Mouse (Mus musculus) c-Kit-positive CD71-positive TER-119-negative erythroid progenitor cells, embryonic 14.5 days (primary cell): ENCODE data around the gene Slc4a1.

Source experiments
- DNase-seq: peaks from one replicate; pipeline ENCODE4 v3.0.0-alpha.2; 2013; ENCODE audit warnings: low read depth

The Slc4a1 gene

DNA sequence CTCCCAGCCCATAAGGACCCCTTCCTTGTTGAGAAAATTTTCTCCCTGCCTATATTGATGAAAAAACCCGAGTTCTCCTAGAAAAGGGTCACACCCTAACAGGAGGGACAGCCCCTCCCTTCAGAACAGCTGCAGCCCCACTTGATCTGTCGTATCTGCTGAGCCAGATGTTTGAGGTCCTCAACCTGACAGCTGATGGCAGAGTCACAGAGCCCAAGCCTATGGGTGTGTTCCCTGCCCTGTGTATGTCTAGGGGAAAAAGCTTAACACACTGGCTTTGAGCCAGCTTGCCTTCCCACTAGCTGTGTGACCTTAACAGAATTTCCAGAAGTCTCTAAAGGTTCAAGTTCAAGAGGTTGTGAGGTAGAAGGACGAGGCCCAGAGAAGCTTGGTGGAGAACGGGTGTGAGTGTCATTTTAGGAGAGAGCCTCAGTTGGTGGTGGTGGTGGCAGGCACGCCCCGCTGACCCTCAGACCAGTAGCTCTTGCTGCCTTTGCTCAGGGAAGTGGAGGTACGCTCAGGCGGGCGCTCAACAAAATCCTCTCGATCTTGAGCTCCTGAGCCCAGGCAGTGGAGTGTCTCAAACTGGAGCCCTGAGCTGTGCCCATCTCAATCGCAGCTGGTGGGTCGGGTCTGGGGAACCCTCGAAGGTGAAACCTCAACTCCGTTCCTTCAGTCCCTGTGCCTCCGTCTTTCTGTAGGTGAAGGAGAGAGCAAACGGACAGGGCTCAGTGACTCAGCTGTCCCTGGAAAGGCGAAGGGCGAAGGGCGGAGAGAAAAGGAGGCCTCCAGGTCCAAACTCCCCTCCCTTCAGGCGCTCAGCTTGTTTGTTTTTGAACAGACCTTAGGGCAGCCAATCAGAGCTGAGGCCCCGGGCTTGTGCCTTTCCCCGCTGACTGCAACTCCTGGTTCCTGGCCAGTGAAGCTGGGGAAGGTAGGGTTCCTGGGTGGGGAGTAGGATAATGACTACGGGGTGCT is 9.5 kb upstream of the Slc4a1 start:
- DNase-seq, result peak; percentile 92

DNA sequence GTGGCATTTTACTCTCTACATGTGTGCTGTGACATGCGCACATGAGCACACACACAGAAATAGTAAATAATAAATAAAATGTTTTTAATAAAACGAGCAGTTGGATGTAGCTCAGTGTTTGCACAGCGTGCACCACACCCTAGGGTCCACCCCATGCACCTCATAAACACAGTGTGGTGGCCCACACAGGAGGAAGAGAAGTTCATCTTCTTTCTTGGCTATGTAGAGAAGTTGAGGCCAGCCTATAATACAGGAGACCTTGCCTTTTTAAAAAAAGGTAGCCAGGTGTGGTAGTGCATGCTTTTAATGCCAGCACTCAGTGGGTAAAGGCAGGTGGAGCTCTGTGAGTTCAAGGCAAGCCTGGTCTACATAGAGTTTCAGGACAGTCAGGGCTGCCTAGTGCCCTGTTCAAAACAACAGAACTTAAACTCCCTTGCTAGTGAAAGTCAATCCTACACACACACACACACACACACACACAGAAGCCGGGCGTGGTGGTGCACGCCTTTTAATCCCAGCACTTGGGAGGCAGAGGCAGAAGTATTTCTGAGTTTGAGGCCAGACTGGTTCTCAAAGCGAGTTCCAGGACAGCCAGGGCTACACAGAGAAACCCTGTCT is 8.2 kb upstream of the Slc4a1 start:
- DNase-seq, result no peak

DNA sequence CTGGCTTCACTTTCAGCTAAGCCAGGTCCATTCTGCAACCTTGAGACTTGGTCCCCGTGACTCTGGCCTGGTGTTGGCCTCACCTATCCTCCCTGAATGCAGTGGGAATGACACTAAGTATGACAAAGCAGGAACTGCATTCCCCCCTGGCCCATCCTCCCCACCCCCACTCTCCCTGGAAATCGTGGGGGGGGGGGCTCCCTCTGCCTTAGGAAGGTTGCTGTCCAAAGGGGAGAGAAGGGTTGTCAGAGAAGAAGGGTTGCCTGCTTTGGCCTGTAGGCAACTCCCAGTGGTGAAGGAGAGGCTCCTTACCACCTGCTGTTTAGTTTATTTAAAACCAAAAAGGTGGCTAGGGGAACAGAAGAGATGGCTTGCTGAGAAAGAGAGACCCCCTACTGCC is 7.6 kb upstream of the Slc4a1 start:
- DNase-seq, result no peak

DNA sequence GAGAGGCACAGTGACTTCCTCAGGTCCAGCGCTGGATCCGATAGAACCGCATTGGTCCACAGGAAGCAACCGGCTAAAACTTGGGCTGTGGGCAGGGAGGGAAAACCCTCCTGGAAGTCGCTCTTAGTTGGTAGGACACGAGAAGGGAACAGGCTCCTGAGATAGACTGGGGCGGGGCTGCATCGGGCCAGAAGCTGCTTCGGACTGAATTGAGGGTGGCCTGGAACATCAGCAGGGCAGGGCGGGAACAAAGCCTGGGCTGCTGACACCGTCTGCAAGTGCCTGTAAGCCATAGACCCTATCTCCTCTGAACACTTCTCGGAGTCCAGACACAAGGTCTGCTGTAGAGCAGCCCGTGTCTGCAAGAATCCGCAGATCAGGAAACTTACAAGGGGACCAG is 6.9 kb upstream of the Slc4a1 start:
- no peak for DNase-seq

DNA sequence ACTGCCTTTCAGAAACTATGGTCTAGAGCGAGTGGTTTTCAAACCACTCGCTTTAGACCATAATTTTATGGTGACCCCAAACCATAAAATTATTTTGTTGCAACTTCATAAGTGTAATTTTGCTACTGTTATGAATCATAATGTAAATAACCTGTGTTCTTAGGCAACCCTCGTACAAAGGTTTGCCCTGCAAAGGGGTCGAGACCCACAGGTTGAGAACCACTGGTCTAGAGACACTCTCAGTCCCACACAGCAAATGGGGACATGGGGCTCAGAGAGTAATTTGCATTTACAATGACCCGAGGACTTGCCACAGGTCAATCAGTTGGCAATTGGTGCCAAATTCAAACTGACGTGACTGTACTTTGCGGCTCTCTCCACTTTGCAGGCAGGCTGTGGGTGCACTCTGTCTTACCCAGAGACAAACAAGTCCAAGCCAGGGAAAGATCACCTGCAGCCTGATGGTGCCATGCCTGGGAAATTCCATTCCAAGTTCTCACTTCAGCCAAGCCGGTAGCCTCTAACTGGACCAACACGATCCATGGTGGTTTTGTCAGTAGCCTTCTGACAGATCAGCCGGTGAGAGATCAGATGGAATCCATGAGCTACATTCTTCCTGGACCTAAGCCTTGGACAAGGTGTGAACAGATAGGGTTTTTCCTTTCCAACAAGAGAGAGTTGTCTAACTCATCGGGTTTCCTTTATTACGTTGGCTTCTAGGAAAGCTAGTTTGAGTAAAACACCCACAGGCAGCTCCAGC is 6.1 kb upstream of the Slc4a1 start:
- DNase-seq, result no peak

DNA sequence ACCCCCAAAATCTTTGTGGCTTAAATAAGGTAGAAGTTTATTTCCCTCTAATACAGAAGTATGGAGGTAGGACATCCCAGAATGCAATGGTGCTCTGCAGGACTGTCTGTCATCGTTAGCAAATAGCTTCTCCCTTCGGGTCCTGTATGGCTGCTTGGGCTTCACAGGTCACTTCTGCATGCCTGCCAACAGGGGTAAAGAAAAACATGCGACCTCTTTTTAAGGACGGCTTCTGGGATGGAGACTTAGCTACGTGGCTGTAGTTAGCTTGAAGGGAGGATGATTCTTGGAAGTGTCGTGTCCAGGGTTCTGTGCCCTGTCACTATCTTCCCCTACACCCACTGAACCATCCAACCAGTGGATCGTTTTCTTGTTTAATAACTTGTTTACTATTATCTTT is 4.3 kb upstream of the Slc4a1 start:
- DNase-seq, result no peak

DNA sequence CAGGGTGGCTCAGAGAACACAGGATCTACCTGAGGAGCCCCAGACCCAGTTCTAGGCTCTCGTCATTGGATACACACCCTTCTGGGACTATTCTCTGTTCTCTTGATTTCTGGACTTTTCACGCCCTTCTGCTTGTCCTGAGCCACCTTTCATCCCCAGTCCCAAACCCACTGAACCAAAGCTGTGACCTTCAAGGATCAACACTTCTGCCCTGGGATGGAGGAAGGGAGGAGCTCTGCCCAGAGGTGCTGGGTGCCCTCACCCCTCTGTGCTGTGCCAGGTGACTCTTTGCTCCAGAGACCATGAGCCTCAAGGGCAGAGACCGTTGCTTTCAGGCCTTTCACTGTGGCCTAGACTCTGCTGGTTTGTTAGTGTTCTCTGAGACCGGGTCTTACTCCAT is 3.3 kb upstream of the Slc4a1 start:
- DNase-seq, result no peak

DNA sequence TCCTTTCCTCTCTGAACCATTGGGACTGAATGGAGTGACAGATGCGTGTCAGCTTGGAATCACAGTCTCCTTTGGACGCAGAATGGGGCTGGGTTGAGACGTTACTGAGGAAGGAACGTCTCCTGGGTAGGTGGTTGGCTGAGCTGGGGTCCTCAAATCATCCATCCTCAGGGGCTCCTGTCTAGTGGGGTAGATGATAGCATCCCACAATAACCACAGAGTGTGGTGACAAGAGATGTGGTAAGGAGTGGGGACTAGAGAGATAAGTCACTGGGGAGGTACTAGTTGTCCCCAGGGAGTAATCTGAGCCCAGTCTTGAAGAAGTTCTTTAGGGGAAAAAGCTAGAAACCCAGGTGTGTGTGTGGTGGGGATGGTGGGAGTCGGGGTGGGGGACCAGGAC is 2.3 kb upstream of the Slc4a1 start:
- DNase-seq, result no peak

DNA sequence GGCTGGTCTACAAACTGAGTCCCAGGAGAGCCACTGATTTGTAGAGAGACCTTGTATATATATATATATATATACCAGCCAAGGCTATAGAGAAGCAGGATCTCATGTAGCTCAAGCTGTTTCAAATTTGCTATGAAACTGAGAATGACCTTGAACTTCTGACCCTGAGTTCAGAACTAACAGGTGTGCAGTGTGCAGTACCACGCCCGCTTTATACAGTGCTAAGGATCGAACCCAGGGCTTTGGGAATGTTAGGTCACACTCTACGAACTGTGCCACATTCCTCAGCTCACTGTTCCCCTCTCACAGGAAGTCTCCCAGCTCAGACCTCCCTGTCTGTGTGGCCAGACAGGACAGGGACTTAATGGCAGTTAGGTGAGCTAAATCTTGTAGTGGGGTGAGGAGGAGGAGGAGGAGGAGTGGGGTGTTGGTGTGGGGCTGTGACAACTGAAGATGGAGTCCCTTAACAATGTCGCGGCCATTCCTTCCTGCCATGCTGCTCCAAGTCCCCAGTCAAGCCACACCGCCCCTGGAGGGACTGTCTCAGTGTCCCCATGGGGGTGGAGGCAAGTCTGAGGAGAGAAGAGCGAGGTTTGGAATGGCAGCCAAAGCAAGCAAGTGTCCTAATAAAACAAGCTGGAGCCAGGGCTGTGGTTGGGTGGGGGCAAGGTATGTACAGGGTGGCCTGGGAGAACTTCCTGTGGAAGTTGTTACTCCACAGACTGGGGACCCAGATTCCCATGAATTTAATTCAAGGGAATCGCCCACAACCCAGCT is 1.7 kb upstream of the Slc4a1 start:
- DNase-seq, result no peak

DNA sequence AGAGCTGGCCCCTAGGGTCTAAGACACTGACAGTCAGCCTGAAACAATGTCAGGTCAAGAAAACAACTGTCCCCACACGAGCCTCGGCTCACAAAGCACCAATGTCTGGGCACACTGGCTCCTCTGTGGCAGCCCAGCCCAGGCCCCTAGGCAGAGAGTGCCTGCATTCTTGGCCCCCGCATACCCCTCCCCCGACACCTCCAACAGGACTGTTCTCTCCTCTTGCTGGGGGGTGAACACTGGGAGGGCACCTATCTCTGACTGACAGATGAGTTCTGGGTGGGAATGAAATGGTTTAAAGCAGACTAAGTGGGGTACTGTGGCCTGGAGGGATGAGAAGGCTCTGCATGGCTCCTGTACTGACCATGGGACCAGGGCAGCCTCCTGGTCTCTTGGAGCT is 304 bp downstream of the Slc4a1 start:
- DNase-seq, result no peak

DNA sequence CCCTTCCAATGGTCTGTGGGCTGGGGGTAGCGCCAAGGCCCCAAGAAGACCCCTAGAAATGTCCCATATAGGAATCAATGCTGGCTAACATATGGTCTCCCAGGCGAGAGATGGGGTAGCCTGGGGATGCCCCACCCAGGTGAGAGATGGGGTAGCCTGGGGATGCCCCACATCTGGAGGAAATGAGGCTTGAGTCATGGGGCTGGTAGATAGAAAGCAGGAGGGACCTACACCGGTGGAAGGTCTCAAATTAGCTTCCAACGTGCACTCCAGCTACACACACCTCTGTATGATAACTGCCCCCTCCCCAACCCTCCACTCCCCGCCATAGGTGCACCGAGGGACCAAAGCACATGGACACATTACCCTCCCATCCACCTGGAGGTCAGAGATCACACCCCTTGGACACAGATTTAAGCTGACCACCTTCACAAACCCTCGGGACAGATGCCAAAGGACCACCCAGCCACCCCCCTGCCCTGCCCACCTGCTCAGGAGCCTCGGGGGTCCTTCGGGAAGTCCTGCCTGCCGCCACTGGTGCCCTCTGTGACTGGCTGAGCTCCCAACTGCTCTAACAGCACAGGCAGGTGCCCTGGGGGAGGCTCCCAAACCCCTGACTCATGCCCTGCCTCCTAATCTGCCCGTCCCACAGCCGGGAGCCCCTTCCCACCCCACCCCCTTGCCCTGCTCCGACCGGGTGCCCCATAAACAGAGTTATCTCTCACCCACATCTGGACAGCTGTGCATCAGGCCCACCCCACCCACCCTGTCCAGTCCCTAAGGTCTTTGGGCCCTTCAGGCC is 1.2 kb downstream of the Slc4a1 start:
- peak; percentile 62 for DNase-seq

DNA sequence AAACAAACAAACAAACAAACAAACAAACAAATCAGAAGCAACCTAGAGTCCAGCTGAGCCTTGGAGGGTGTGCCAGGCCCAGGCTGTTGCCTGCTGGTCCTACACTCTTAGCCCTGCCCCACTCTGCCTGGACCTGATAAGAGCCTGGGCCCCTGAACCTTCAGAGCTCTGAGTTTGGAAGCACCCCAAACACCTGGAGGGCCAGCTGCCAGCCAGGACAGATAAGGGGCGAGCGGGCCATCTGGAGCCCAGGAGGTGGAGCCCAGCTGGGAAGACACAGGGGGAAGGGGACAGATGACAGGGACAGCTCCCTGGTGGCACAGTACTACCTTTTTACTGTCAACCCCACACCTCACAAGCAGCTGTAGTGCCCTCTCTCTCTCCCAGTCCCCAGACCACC is 2.4 kb downstream of the Slc4a1 start:
- peak; percentile 92 for DNase-seq

DNA sequence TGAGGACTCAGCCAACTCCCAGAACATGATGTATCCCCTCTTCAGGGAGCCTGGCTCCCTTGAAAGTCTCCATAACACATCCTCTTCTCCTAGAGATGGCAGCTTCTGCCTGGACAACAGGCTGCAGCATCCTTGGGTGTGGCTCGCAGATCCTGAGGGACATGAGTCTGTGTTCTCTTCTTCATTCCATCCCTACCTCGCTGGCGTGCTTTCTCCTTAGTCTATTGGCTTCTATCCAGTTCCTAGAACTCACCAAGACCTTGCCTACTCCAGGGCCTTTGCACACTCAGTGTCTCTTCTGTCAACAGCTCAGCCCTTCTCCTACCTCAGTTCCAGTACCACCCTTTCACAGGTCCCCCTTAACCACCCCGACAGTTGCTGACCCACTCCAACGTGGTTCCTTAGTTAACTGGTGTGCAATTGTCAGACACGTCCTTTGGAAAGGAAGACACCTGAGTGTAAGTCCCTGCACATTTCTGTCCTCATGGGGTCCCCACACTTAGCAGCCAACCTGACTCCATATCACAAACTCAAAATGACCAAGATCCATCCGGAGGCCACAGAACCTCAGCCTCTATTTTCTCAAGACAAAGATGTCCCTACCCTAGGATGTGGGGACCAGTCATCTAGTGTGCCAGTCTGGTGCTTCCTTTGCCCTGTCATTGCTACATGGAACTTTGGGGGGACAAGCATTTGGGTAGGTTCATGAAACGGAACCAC is 4.1 kb downstream of the Slc4a1 start:
- DNase-seq, result no peak

DNA sequence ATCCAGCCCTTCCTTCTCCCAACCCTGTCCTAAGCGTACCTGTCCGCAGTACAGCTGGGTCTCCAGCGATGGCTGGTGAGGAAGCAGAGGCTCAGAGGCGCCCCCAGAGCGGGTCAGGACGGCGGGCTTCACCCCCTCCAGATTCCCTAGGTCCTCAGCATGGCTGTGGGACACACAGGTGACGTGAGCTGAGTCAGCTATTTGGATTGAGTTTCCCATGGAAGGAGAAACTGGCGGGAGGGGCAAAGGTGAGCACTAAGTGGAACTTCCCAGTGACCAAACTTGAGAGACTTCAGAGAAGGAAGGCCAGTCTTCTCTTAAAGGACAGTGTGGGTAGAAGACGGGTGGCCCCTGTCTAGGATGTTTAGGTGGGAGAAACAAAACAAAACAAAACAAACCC is 7.6 kb downstream of the Slc4a1 start:
- no peak for DNase-seq

DNA sequence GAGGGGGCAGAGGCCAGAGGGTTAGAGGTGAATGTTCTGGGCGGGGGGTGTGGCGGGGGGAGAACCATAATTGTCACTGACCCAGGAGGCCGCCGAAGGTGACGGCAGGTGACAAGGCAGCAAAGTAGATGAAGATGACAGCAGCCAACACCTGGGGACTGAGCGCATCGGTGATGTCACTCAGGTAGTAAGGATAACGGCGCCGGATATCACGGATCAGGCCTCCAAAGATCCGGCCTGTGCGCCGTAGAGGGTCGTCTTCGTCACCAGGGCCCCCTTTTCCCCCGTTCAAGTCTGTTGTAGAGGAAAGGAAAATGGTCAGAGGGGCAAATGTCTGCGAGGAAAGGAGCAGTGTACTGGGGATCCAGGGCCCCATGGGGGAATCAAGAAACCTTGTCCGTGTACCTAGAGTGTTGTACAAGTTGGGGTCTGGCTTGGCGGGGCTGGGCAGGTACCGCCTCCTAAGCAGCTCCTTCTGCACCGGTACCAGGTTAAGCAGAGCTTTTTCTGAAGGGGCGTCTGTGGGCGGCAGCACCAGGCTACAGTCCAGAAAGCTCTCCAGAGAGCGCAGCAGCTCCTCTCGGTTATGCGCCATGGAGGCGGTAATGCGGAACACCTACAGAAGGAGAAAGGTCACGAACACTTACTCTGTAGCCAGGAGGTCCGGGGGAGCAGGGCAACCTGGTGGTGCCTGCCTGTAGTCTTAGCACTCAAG is 9.2 kb downstream of the Slc4a1 start:
- DNase-seq, result no peak

DNA sequence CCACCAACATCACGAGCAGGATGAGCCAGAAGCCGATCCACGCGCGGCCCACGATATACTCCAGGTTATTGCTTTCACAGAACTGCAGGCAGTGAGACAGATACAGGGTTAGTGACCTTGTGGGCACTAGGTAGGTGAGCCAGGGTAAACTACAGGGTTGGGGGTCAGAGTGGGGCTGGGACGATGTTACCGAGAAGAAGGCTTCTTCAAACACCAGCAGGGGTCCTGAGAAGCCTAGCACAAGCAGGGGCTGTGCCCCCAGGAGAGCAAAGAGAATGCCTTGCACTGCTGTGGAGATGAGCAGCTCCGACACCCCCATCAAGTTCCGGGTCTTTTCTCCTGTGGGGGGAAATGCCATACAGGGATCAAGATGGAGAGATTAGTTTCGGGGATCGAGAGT is 9.8 kb downstream of the Slc4a1 start:
- DNase-seq, result no peak

DNA sequence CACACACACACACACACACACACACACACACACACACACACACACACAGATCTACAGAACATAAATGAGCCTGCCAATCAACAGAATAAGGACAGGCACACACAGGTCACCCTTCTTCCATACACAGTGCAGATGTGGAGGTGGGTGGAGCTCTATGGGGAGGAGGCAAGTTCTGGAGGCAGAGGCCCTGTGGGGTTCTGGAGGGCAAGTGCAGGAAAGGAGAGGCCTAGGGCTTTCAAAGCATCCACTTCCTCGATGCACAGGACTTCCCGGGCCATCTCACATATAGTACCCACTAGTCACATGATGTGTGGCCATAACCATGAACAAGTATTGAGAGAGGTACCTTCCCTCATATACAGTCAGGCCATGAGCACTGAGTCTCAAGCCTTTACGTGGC is 10.5 kb downstream of the Slc4a1 start:
- DNase-seq, result no peak

DNA sequence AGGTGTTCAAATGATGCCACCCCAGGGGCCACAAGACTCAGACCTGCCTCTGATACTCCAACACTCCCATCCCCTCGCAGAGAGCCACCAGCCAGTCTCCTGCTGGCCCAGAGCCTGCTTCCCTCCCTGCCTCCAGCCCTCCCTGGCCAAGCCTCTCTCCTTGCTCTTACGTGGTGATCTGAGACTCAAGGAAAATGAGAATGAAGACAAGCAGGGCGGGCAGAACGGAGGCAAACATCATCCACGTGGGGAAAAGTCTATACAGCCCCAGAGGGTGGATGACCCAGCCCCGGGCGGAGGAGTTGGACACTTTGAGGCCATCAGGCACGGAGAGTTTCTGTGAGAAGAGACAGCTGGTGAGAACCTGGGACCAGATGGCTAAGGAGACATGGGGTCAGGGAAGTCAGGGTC is 13.0 kb downstream of the Slc4a1 start:
- DNase-seq, result no peak

DNA sequence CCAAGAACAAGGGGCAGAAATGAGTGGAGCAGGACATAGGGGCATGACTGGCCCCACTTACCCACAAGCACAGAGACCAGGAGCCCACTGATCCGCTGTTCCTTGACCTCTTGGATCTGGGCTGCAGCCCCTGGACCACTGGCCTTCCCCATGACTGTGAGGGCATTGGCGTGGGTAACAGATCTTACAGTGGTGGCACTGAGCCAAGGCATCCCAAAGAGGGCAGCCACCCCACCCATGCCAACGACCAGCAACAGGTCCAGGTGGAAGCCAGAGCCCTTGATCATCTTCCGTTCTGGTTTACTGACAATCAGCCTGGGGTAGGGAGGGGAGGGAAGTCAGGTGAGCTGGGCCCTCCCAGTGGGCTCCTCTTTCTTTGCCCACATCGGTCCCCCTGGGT is 13.6 kb downstream of the Slc4a1 start:
- DNase-seq, result no peak

DNA sequence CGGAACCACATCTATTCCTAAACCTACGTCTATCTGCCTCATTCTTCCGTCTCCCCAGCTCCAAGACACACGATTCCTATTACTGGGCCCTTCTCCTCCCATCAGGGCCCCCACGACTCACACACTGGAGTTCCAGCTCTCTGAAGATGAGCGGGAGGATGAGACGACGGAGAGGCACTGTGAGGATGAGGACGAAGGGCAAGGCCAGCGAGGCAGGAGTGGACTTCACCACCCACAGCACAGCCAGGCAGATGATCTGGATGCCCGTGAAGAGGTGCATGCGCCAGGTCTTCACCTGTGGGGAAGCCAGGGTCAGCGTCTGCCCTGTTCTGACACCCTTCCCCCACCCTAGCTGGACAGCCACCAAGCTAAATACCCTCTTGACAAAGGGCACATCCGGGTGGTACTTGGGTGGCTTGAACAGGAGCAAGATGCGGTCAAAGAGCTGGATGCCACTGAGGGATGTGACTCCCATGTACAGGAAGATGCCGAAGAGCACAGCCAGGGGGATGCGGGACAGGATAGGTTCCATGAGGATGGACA is 15.0 kb downstream of the Slc4a1 start:
- no peak for DNase-seq
